Mouse (Mus musculus): ENCODE results near the gene Ryr3.
"Not testable (repeated sequence)": the region's sequence is repeated elsewhere in the genome, so short reads cannot be mapped to it uniquely, and the experiment has no call there.

Gene Ryr3

DNA sequence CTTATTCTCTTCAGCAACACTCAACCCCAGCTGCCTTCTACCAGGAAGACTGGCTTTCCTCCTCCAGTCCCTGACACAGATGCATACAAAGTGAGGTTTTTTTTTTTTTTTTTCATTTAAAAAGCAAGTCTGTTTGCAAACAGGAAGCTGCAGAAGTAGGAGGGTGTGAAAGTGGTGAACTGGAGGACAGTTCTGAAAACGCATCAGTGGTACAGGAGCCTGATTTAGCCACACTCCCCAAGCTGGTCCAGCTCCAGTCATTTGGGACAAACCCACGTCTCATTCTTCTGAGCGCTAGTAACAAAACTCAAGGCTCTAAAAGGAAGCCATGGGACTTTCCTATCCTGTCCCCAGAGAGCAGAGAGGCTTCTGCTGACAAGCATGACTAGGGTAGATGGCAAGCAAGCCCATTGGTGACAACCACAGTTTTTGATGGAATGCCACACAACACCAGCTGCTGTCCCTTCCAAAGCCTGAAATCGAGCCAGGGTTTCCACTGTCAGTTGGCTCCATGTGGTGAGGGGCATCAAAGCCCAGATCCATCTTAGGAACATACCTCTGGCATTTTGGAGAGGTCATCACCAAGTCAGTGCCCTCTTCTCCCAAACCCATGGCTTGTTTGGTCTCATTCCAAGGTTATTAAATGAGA is 101.5 kb downstream of the Ryr3 start:
- in situ Hi-C loops (cut with MboI; ENCODE audit: low sequenced_read_pairs): no loop called here

GRCm38 (mm10) chr2:113104609-113105008 is 112.3 kb downstream of the Ryr3 start:
- in situ Hi-C loops (cut with MboI; ENCODE audit: low sequenced_read_pairs): no loop called here

- in situ Hi-C loops (cut with MboI; ENCODE audit: low sequenced_read_pairs): no loop called here
These were observed 121.7 kb downstream of the Ryr3 start for GRCm38 (mm10) chr2:113095184-113095583.

DNA sequence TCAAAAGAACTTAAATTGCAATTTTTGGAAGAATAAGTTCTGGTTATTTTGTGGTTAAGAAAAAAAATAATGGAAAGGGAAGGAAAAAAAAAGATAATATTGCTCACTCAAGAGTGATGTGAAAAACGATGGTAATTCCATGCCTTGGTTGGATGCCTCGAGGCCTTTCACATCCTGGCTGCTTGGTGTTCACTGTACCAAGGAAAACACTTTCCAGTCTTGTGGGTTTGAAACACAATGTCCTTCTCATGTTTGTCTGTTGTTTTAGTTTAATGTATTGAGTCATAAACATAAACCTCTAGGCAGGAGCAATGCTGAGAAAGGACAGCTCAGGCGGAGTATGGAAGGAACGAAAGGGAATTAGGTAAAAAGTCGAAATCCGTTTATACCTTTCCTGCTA is 122.8 kb downstream of the Ryr3 start:
- in situ Hi-C loops (cut with MboI; ENCODE audit: low sequenced_read_pairs): no loop called here

DNA sequence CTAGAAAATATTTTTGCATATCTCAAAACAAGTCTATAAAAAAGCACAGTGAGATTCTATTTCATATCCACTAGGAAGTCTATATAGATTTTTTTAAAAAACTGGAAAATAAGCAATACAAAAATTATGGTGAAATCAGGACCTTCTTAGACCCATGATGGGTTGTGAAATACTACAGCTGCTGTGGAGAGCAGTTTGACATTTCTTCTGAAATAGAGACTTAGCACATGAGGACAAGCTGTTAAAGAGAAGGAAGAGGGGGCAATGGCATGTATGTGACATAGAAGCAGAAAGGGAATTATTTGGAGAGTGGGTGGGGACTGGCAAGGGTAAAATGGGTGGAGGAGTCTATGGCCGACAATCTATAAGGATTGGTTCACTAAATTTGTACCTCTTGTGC is 124.1 kb downstream of the Ryr3 start:
- in situ Hi-C loops (cut with MboI; ENCODE audit: low sequenced_read_pairs): no loop called here

DNA sequence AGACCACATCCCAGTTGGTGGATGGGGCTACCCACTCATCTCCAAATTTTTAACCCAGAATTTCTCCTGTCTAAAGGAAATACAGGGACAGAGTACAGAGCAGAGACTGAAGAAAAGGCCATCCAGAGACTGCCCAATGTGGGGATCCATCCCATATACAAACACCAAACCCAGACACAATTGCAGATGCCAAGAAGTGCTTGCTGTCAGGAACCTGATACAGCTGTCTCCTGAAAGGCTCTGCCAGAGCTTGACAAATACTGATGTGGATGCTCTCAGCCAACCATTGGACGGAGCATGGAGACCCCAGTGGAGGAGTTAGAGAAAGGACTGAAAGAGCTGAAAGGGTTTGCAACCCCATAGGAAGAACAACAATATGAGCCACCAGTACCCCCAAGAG is 125.6 kb downstream of the Ryr3 start:
- in situ Hi-C loops (cut with MboI; ENCODE audit: low sequenced_read_pairs): not testable (repeated sequence)

DNA sequence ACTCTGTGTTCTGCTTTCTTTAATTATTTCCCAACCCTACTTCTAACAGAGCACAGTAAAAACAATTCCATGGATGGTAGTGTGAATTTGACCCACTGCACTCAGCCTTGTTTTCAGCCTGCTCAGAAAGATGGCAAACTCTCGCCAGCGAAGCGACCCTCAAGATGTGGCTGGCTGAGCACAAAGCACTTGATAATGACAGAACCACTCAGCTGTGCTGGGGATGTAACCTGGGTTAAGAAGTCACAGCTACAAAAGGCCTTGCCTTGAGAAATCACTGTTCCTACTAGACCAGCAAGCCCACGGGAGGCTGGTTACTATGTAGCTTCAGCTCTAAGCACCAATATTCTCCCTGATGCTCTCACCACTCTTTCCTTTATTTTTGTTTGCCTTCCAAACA is 140.5 kb downstream of the Ryr3 start:
- in situ Hi-C loops (cut with MboI; ENCODE audit: low sequenced_read_pairs): no loop called here

GRCm38 (mm10) chr2:113059367-113059766 is 157.5 kb downstream of the Ryr3 start:
- in situ Hi-C loops (cut with MboI; ENCODE audit: low sequenced_read_pairs): no loop called here

DNA sequence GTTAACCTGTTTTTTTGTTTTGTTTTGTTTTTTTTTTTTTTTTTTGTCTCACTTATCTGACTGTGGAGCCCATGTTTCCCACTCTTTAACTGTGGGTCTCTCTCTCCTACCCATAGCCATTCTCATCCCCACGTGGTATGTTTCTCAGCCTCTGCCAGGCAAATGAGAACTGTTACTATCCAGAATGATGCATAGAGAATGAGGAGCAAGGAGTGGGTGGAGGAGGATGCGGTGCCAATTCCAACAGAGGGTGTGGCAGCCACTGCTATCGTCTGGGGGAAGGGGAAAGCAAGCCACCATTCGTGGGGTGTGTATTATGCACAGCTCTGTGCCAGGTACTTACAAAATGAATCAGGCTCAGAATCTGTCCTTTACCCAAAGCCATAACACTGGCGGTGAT is 158.0 kb downstream of the Ryr3 start:
- in situ Hi-C loops (cut with MboI; ENCODE audit: low sequenced_read_pairs): no loop called here

- in situ Hi-C loops (cut with MboI; ENCODE audit: low sequenced_read_pairs): no loop called here
These were observed 158.8 kb downstream of the Ryr3 start for GRCm38 (mm10) chr2:113058116-113058515.

DNA sequence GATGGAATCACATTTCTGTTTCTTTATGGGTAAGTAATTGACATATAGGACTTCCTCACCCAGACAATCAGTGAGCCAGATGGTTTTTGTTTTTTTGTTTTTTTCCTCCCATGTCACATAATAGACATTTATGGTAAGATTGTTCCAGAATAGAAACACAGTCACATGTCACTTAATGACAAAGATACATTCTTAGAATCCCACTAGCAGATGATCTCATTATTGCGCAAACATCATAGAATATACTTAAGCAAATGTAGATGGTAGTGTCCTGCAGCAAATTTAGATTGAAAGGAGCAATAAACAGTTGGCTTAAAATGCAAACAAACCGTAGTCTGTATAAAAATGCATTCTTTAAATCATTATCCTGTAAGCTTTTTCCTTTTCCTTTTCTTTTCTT is 161.3 kb downstream of the Ryr3 start:
- in situ Hi-C loops (cut with MboI; ENCODE audit: low sequenced_read_pairs): no loop called here

DNA sequence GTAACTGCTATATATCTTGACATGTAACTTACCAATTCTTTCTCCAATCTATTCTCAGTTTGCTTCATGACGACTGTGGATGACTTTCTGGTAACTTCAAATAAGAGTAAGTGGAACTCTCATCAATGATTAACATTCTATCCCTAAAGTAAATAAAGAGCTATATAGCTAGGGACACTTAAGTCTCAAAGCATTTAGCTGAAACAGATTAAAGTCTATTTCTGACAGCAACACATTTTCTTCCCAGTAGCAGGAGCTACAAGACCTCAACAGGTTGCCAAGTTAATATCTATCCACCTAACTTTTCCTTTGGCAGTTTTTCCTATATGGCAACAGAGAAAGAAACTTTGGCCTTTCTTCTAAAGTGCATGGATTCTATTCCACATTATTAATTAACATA is 167.1 kb downstream of the Ryr3 start:
- in situ Hi-C loops (cut with MboI; ENCODE audit: low sequenced_read_pairs): no loop called here

DNA sequence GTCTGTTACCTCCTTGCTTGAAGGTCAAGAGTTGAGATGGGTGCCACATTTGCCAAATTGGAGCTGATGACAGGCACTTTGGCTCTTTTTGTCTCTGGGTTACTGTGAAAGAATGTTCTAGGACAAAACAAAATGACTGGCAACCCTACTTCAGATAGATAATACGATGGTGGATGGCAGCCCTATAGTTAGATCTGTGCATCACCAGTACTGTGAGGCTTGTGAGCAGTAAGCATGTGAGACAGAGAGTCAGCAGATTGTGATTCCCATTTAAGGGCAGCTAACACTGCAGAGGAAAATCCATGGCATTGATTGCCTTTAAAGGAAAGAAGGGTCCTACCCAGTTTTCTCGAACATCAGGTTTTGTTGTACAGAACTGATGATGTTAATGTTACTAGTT is 180.3 kb downstream of the Ryr3 start:
- in situ Hi-C loops (cut with MboI; ENCODE audit: low sequenced_read_pairs): no loop called here

GRCm38 (mm10) chr2:113030689-113031088 is 186.2 kb downstream of the Ryr3 start:
- in situ Hi-C loops (cut with MboI; ENCODE audit: low sequenced_read_pairs): no loop called here

DNA sequence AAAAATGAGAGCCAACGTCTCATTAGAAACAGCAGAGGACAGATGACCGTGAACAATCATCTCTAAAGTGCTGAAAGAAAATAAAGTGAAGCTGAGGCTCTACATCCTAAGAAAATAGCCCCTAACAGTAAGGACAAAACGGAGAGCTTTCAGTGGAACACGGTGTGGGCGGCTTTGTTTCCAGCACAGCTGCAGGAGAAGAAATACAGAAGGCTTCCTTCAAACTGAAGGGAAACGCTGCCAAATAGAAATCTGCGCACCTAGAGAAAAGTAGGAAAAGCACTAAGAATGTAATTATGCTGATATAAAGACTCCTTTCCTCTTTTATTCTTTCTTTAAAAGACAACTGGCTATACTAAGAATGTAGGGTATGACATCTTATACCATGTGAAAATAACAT is 197.0 kb downstream of the Ryr3 start:
- in situ Hi-C loops (cut with MboI; ENCODE audit: low sequenced_read_pairs): no loop called here

DNA sequence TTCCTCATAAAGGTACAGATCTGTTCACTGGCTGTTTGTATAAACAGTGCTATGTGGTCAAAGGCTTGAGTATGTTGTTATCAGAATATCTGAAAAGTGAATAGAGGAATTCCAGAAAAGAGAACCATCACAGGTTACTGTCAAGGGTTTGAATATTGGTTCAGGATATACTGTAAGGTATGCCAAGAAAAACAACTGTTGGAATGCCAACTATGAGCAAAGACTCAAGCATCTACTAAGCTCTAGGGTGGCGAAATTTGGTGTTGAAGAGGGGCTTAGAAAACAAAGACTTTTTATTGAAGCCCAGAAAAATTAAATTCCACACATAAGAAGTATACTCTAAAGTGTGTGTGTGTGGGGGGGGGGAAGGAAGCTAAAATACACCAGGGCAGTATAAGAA is 198.6 kb downstream of the Ryr3 start:
- in situ Hi-C loops (cut with MboI; ENCODE audit: low sequenced_read_pairs): no loop called here

GRCm38 (mm10) chr2:113016236-113016635 is 200.7 kb downstream of the Ryr3 start:
- in situ Hi-C loops (cut with MboI; ENCODE audit: low sequenced_read_pairs): no loop called here

- in situ Hi-C loops (cut with MboI; ENCODE audit: low sequenced_read_pairs): no loop called here
These were observed 207.7 kb downstream of the Ryr3 start for GRCm38 (mm10) chr2:113008961-113009740.

DNA sequence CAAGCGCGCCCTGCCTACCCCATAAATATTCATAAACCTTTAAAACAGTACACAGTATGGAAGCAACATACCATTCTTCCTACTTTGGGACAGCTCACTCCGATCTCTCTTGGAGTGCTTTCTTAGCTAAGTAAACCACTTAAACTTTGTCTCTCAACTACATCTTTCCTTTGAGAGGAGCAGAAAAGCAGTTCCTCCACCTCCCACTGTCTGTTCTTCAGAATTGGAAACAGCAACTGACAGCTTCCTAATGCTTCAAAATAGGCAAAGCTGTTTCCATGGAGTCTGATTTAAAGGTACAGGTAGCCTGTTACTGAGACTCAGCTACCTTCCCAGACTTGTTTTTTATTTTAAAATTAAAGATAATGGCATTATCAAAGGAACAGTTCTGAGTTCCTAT is 218.4 kb downstream of the Ryr3 start:
- in situ Hi-C loops (cut with MboI; ENCODE audit: low sequenced_read_pairs): no loop called here

DNA sequence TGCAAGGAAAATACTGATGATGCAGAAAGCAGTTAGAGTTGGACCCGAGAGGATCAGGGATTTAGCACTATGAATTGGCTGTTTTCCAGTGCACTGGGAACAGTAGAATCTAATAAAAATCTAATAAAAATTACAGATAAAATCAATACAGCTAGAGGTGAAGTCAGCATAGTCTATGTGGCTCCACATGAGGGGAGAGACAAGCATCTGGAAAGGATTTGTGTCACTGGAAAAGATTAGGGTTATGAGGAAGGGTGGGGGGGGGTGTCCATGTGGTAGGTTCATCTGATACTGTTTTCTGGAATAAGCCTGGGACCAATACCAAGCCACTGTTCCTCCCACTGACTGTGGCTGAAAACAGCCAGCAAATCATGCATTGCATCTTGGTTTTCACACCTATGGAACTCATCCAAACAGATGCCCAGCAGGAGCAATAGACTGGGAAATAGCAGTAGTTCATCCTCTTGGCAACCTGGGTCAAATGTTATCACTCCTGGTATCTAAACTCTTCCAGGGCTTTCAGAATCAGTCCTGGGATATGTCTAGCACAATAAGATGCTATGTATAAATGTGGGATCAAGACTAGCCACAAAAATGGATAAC is 233.9 kb downstream of the Ryr3 start:
- in situ Hi-C loops (cut with MboI; ENCODE audit: low sequenced_read_pairs): no loop called here

GRCm38 (mm10) chr2:112966807-112967625 is 249.9 kb downstream of the Ryr3 start:
- in situ Hi-C loops (cut with MboI; ENCODE audit: low sequenced_read_pairs): no loop called here
